Mouse (Mus musculus): Measurements from ENCODE around the gene Psmd11. TPM values are rescaled to one million over a fixed set of nuclear protein-coding genes. Genes with fewer than 3 reads are reported as not detected.
"Not testable (repeated sequence)": the region's sequence is repeated elsewhere in the genome, so short reads cannot be mapped to it uniquely, and the experiment has no call there.

The Psmd11 gene
- polyA plus RNA-seq, 1 experiment from 2014 or later: 321 TPM

DNA sequence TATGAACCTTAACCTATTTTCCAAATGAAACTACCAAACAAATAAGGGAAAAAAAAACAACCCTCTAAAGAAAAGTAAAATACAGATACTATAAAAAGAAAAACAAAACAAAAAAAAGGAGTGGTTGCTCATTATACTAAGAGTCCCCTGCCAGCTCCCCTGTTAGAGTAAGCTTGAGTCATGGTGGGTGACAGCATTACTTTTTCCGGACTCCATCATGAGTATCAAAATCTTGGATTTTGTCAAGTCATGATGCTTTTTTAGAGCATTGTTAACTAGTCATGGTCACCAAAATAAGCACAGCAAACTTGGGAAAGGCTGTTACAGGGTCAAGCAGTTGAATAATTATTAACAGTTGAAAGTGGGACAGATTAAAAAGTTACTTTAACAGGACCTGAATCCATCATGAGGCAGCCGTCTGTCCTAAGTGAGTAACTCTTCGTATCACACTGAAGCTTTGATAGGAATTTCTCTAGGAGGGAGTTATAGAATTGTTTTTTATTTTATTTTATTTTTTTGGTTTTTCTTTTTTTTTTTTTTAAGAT, 2.0 kb downstream of the Psmd11 start:
- H3K27ac ChIP-seq: no peak overlapping the region
- no peak overlapping the region for H3K4me2 ChIP-seq (replicated peaks)
- no peaks in the 10 kb centered on the region for H3K9me3 ChIP-seq
- H3K4me3 ChIP-seq (replicated peaks): no peak overlapping the region
- no peaks in the 10 kb centered on the region for H3K27me3 ChIP-seq
- no peak for ATAC-seq
- no peak overlapping the region for H3K9ac ChIP-seq (replicated peaks)
- H3K36me3 ChIP-seq: peaks cover 28% of the 10 kb centered on the region
- H3K4me1 ChIP-seq (replicated peaks): peaks cover 14% of the 10 kb centered on the region
- 97% methylated on average over 3 of the region's 3 CpGs for WGBS

- WGBS: 95% methylated on average over 3 of the region's 3 CpGs
- H3K4me3 ChIP-seq (replicated peaks): no peak overlapping the region
- ATAC-seq: no peak
- no peaks in the 10 kb centered on the region for H3K9me3 ChIP-seq
- H3K4me2 ChIP-seq (replicated peaks): no peak overlapping the region
- H3K27me3 ChIP-seq: no peaks in the 10 kb centered on the region
- H3K27ac ChIP-seq: no peak overlapping the region
- no peaks in the 10 kb centered on the region for H3K4me1 ChIP-seq (replicated peaks)
- no peak overlapping the region for H3K9ac ChIP-seq (replicated peaks)
- H3K36me3 ChIP-seq: peaks cover 64% of the 10 kb centered on the region
These were observed 18.5 kb downstream of the Psmd11 start for GRCm38 (mm10) chr11:80446916-80447315.

DNA sequence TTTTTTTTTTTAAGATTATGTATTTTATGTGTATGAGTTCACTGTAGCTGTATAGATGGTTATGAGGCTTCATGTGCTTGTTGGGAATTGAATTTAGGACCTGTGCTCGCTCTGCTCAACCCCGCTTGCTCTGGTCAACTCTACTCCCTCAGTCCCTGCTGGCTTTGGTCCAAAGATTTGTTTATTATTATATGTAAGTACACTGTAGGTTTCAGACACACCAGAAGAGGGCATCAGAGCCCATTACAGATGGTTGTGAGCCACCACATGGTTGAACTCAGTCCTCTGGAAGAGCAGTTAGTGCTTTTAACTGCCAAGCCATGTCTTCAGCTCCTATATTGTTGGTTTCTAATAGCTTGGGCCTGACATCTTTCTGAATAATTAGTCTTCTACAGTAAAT, 21.4 kb downstream of the Psmd11 start:
- H3K27ac ChIP-seq: no peak overlapping the region
- no peak overlapping the region for H3K4me3 ChIP-seq (replicated peaks)
- peaks cover 60% of the 10 kb centered on the region for H3K36me3 ChIP-seq
- H3K9ac ChIP-seq (replicated peaks): no peak overlapping the region
- ATAC-seq: no peak
- H3K4me2 ChIP-seq (replicated peaks): no peak overlapping the region
- no peaks in the 10 kb centered on the region for H3K27me3 ChIP-seq
- no peaks in the 10 kb centered on the region for H3K4me1 ChIP-seq (replicated peaks)
- WGBS: 95% methylated on average over 2 of the region's 2 CpGs
- no peaks in the 10 kb centered on the region for H3K9me3 ChIP-seq

- H3K4me1 ChIP-seq (replicated peaks): no peaks in the 10 kb centered on the region
- WGBS: 92% methylated on average over 3 of the region's 3 CpGs
- H3K4me2 ChIP-seq (replicated peaks): no peak overlapping the region
- H3K4me3 ChIP-seq (replicated peaks): no peak overlapping the region
- H3K27me3 ChIP-seq: no peaks in the 10 kb centered on the region
- no peak for ATAC-seq
- no peaks in the 10 kb centered on the region for H3K9me3 ChIP-seq
- H3K27ac ChIP-seq: no peak overlapping the region
- H3K9ac ChIP-seq (replicated peaks): no peak overlapping the region
- peaks cover 57% of the 10 kb centered on the region for H3K36me3 ChIP-seq
These were observed 23.8 kb downstream of the Psmd11 start for GRCm38 (mm10) chr11:80452242-80452641.

DNA sequence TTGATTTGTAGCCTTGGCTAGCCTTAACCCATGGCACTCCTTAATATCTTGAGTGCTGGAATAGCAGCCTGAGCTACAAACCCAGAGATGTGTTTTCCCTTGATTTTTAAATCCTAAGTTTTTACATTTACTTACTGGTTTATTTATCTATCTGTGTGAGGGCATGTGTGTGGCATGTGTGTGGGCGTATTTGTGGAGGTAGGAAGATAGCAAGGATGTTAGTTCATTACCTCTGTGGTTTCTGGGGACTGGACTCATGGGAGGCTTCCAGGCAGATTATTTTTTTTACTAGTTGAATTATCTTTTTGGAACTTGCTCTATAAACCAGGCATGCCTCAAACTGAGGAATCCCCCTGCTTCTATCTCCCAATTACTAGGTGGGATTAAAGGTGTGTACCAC, 24.8 kb downstream of the Psmd11 start:
- Histone ChIP-seq H3K36me3 (peaks cover 57% of the 10 kb centered on the region), H3K4me3 (replicated peaks) (no peak overlapping the region), H3K9ac (replicated peaks) (no peak overlapping the region), H3K9me3 (no peaks in the 10 kb centered on the region), H3K27ac (no peak overlapping the region), H3K27me3 (no peaks in the 10 kb centered on the region), H3K4me1 (replicated peaks) (no peaks in the 10 kb centered on the region), H3K4me2 (replicated peaks) (no peak overlapping the region)
- ATAC-seq: no peak
- WGBS: 93% methylated on average over 1 of the region's 1 CpGs

DNA sequence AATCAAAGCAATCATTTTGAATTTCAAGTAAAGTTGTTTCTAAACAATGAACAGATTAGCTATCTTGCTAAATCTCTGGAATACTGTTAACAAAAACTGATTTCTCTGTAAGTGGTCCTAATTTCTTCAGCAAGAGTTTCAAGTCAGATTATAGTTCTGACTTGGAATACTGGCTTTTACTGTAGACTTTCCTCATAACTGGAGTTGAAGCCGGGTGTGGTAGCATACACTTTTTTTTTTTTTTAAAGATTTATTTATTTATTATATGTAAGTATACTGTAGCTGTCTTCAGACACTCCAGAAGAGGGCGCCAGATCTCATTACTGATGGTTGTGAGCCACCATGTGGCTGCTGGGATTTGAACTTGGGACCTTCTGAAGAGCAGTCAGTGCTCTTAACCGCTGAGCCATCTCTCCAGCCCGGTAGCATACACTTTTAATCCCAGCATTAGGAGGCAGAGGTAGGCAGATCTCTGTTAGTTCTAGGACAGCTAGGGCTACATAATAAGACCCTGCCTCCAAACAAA, 35.3 kb downstream of the Psmd11 start:
- not testable (repeated sequence) for H3K27me3 ChIP-seq; H3K9ac ChIP-seq (replicated peaks); H3K4me1 ChIP-seq (replicated peaks); H3K9me3 ChIP-seq; H3K27ac ChIP-seq; H3K4me3 ChIP-seq (replicated peaks); H3K4me2 ChIP-seq (replicated peaks); ATAC-seq
- peaks cover 78% of the 10 kb centered on the region for H3K36me3 ChIP-seq
- 87% methylated on average over 4 of the region's 4 CpGs for WGBS

GRCm38 (mm10) chr11:80471836-80472605, 43.6 kb downstream of the Psmd11 start:
- H3K4me1 ChIP-seq (replicated peaks): peaks cover 10% of the 10 kb centered on the region
- no peak overlapping the region for H3K4me3 ChIP-seq (replicated peaks)
- 80% methylated on average over 16 of the region's 16 CpGs for WGBS
- H3K9ac ChIP-seq (replicated peaks): no peak overlapping the region
- peaks cover 17% of the 10 kb centered on the region for H3K27me3 ChIP-seq
- H3K36me3 ChIP-seq: peaks cover 63% of the 10 kb centered on the region
- ATAC-seq: no peak
- no peak overlapping the region for H3K27ac ChIP-seq
- no peak overlapping the region for H3K4me2 ChIP-seq (replicated peaks)
- no peaks in the 10 kb centered on the region for H3K9me3 ChIP-seq

- 0 out of 2 replicates have a peak overlapping the region, but pooled peaks have one; percentile 37 for H3K27ac ChIP-seq
- H3K9me3 ChIP-seq: no peaks in the 10 kb centered on the region
- no peak overlapping the region for H3K4me2 ChIP-seq (replicated peaks)
- peaks cover 26% of the 10 kb centered on the region for H3K4me1 ChIP-seq (replicated peaks)
- peaks cover 20% of the 10 kb centered on the region for H3K27me3 ChIP-seq
- ATAC-seq: no peak
- H3K4me3 ChIP-seq (replicated peaks): no peak overlapping the region
- H3K9ac ChIP-seq (replicated peaks): no peak overlapping the region
- WGBS: 62% methylated on average over 2 of the region's 2 CpGs
- peaks cover 43% of the 10 kb centered on the region for H3K36me3 ChIP-seq
These were observed 45.8 kb downstream of the Psmd11 start for GRCm38 (mm10) chr11:80474175-80474691.

DNA sequence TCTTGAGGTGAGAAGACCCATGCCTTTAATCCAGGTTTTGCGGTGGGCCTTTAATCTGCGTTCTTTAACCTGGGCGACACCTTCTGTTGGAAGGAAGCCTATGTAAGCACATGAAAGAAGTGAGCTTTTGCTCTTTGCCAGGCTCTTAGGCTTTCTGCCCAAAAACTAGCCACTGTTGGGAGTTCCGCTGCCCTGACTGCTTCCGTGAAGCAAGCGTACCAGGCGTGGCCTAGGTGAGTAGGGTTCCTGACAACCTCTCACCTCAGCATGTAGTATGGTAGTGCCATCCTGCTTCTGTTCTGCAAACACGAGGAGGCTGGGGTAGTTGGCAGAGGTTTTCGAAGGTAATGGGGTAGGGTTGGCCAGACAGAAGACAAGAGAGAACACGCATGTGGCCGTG, 46.4 kb downstream of the Psmd11 start:
- no peak overlapping the region for H3K27ac ChIP-seq
- 93% methylated on average over 11 of the region's 11 CpGs for WGBS
- H3K4me2 ChIP-seq (replicated peaks): no peak overlapping the region
- ATAC-seq: no peak
- H3K4me1 ChIP-seq (replicated peaks): peaks cover 32% of the 10 kb centered on the region
- H3K9me3 ChIP-seq: no peaks in the 10 kb centered on the region
- peaks cover 20% of the 10 kb centered on the region for H3K27me3 ChIP-seq
- H3K36me3 ChIP-seq: peaks cover 40% of the 10 kb centered on the region
- H3K9ac ChIP-seq (replicated peaks): no peak overlapping the region
- no peak overlapping the region for H3K4me3 ChIP-seq (replicated peaks)

GRCm38 (mm10) chr11:80475544-80475943, 47.1 kb downstream of the Psmd11 start:
- Histone ChIP-seq H3K36me3 (peaks cover 37% of the 10 kb centered on the region), H3K9me3 (no peaks in the 10 kb centered on the region), H3K4me2 (replicated peaks) (no peak overlapping the region), H3K4me1 (replicated peaks) (peaks cover 39% of the 10 kb centered on the region), H3K4me3 (replicated peaks) (no peak overlapping the region), H3K27ac (peak overlapping the region; percentile 99), H3K9ac (replicated peaks) (0 out of 2 replicates have a peak overlapping the region, but pooled peaks have one; percentile 14), H3K27me3 (peaks cover 20% of the 10 kb centered on the region)
- no peak for ATAC-seq
- WGBS: 79% methylated on average over 9 of the region's 9 CpGs

DNA sequence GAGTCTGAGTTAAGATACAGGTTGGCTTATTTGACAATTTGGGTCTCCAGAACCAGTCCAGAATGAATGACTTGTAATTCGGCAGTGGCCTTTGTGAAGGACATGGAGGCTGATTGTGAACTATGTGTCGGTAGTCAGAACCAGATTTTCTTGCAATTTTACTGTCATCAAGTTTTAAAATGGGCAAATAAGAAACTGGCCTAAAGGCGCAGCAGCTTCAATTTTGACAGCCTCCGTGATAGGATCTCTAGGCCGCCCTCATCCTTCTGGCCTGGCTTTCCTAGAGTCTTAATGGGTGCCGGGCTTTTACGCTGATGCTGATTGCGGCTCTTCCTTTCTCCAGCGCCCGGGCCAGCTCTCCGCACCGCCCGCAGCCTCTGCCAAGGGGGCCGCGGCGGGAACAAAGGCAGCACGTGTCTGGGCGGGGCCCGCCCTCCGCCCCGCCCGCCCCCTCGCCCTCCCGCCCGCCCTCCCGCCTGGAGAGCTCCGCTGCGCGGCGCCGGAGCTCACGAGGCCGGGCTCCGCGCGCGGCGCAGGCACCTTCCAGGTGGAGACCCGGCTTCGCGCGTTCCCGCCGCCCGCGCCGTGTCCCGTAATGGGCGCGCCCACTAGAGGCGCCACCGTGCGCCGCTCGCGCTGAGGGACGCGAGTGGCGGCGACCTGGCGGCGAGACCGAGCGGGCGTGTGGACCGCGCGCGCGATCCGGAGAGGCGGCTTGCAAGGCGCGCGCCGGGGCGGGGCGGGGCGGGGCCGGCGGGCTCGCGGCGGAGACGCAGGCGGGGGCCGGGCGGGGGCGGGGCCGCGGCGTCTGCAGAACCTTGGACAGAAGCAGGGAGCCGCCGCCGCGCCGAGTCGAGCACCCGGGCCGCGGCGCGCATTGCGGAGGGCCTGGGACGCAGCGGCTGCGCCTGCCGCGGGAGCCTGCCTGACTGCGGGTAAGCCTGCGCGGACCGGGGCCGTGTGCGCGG, 48.1 kb downstream of the Psmd11 start, which contains the start of gene Cdk5r1:
TSS of gene Cdk5r1 (plus strand) at position 802 of the 968 bp plus-strand sequence.
- Histone ChIP-seq H3K9me3 (no peaks in the 10 kb centered on the region), H3K27me3 (peaks cover 20% of the 10 kb centered on the region), H3K4me1 (replicated peaks) (peaks cover 47% of the 10 kb centered on the region), H3K4me3 (replicated peaks) (peak within 1 kb of the TSS; percentile 89), H3K36me3 (peaks cover 35% of the 10 kb centered on the region), H3K27ac (peak within 1 kb of the TSS; percentile 99), H3K4me2 (replicated peaks) (peak within 1 kb of the TSS; percentile 98), H3K9ac (replicated peaks) (peak within 1 kb of the TSS; percentile 100)
- ATAC-seq: peak; percentile 88
- WGBS: under 1% methylated on average over 88 of the region's 116 CpGs
